17 mouse cellular contexts compared by ENCODE assay signal in the genomic region with DNA sequence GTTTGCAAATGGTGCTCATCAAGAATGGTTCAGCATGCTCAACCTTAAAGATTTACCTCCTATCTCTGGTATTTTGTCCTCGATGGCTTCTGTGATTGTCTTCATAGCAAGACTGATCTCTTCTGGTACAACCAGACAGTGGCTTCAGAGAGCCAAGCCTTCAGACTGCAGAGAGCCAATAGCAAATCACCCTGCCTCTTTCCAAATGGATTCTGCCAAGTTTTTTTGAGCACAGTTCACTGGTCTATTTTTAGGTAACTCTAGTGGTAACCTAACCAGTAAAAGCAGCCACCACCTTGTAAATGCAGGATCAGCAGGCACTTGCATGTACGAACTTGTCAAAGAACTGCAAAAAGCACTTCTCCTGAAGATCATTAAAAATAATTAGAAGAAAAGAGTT. TPM values are rescaled to one million over a fixed set of nuclear protein-coding genes. Genes with fewer than 3 reads are reported as not detected.
DNase-seq lines count a peak whose midpoint lies in the region; ATAC-seq and TF ChIP-seq lines count a peak whose summit lies in the region.
"Had no signal": no experiment of that assay in that cellular context is flagged by ENCODE, and none has a peak within 500 bp of the region (broad histone marks: within the 10 kb centered on the region; RNA-seq: fewer than 3 reads in every experiment).

No protein-coding gene starts in this region.

- no peak overlapping the region for H3K27ac ChIP-seq in heart, embryonic 10.5 days
- no peak overlapping the region for H3K27ac ChIP-seq in limb, embryonic 14.5 days (replicated peaks; ENCODE audit: low read depth, low read length)
- no peak overlapping the region for H3K27ac ChIP-seq in limb, embryonic 10.5 days
- H3K27ac ChIP-seq: embryonic facial prominence, embryonic 13.5 days; kidney, embryonic 15.5 days; limb, embryonic 13.5 days had no signal

- H3K9ac ChIP-seq in limb, embryonic 14.5 days (ENCODE audit: low read depth, low read length, severe bottlenecking) = no peak overlapping the region
- H3K9ac ChIP-seq: embryonic facial prominence, embryonic 13.5 days; forebrain, postnatal 0 days; kidney, embryonic 15.5 days; limb, embryonic 13.5 days had no signal

- H3K27me3 ChIP-seq in heart, embryonic 10.5 days (ENCODE audit: insufficient read depth, poor library complexity, severe bottlenecking) = no peaks in the 10 kb centered on the region
- H3K27me3 ChIP-seq in limb, embryonic 14.5 days (ENCODE audit: control insufficient read depth, insufficient read depth, low read length) = no peaks in the 10 kb centered on the region
- H3K27me3 ChIP-seq in limb, embryonic 10.5 days (ENCODE audit: low read depth, poor library complexity, severe bottlenecking) = no peaks in the 10 kb centered on the region
- H3K27me3 ChIP-seq: embryonic facial prominence, embryonic 13.5 days; kidney, embryonic 15.5 days; limb, embryonic 13.5 days had no signal

- 0 out of 2 replicates have a peak, but pooled peaks cover 6% of the 10 kb centered on the region for H3K36me3 ChIP-seq in heart, embryonic 10.5 days
- no peaks in the 10 kb centered on the region for H3K36me3 ChIP-seq in limb, embryonic 14.5 days (ENCODE audit: control insufficient read depth, insufficient read depth, low read length)
- H3K36me3 ChIP-seq in limb, embryonic 10.5 days = no peaks in the 10 kb centered on the region
- H3K36me3 ChIP-seq: kidney, embryonic 15.5 days had no signal

- ATAC-seq in limb, embryonic 14.5 days (ENCODE audit: low FRiP score, low read depth) = no peak
- ATAC-seq in activated CD4-positive, CD25-positive, alpha-beta regulatory T cell, adult 4 months = no peak
- ATAC-seq: forebrain, postnatal 0 days; midbrain, embryonic 16.5 days had no signal

- TF ChIP-seq POLR2A in limb, embryonic 14.5 days (IDR thresholded peaks at IDR 0.05; ENCODE audit: borderline replicate concordance, extremely low read depth, insufficient read depth, insufficient read length) = no peak

- no peak overlapping the region for H3K4me3 ChIP-seq in heart, embryonic 10.5 days
- no peak overlapping the region for H3K4me3 ChIP-seq in limb, embryonic 14.5 days (replicated peaks; ENCODE audit: low read length)
- H3K4me3 ChIP-seq in limb, embryonic 10.5 days = no peak overlapping the region
- H3K4me3 ChIP-seq: embryonic facial prominence, embryonic 13.5 days; kidney, embryonic 15.5 days; limb, embryonic 13.5 days had no signal

- peaks cover 12% of the 10 kb centered on the region; the same call in 1 of the 2 replicates for H3K4me1 ChIP-seq in heart, embryonic 10.5 days
- H3K4me1 ChIP-seq in limb, embryonic 14.5 days (ENCODE audit: control insufficient read depth, insufficient read depth, low read length) = peaks cover 32% of the 10 kb centered on the region
- H3K4me1 ChIP-seq in limb, embryonic 10.5 days = peaks cover 16% of the 10 kb centered on the region

- H3K9me3 ChIP-seq in heart, embryonic 10.5 days = no peaks in the 10 kb centered on the region
- H3K9me3 ChIP-seq in limb, embryonic 14.5 days (ENCODE audit: control insufficient read depth, low read length) = 0 out of 2 replicates have a peak, but pooled peaks cover 3% of the 10 kb centered on the region
- H3K9me3 ChIP-seq in limb, embryonic 10.5 days (replicated peaks) = no peaks in the 10 kb centered on the region
- H3K9me3 ChIP-seq: kidney, embryonic 15.5 days; limb, embryonic 13.5 days had no signal

- no peak overlapping the region for H3K4me2 ChIP-seq in limb, embryonic 14.5 days (replicated peaks; ENCODE audit: low read depth, low read length, severe bottlenecking)
- H3K4me2 ChIP-seq: embryonic facial prominence, embryonic 13.5 days; kidney, embryonic 15.5 days; limb, embryonic 13.5 days had no signal

- WGBS in heart, embryonic 10.5 days = 59% methylated on average over 2 of the region's 2 CpGs
- WGBS in limb, embryonic 14.5 days = 52% methylated on average over 2 of the region's 2 CpGs
- WGBS in limb, embryonic 10.5 days = 90% methylated on average over 2 of the region's 2 CpGs

- DNase-seq in adrenal gland, postnatal 10 days = peak; percentile 6
- no peak for DNase-seq in adrenal gland, postnatal 36 days
- peak; percentile 60 to 73 for DNase-seq in heart, adult 18-20 months
- DNase-seq in heart, embryonic 10.5 days (ENCODE audit: low spot score) = no peak
- peak; percentile 31 for DNase-seq in limb, embryonic 14.5 days (ENCODE audit: low spot score)
- no peak for DNase-seq in limb, embryonic 10.5 days (ENCODE audit: low spot score)
- no peak for DNase-seq in MN1 (ENCODE audit: low spot score)
- DNase-seq: adrenal gland, adult 8-10 months; cerebellum, adult 8-10 months; forebrain, postnatal 0 days; lung, postnatal 14 days; thymus, postnatal 4 days had no signal

RNA-seq across cellular contexts. Expression of gene Pdzd2, which starts 25.4 kb away (rescaled TPM):
- 10 to 100 TPM; 26.2 to 44.2 TPM for total RNA-seq in adrenal gland, postnatal 10 days (2021)
- 10 to 100 TPM; 11.1 to 15.9 TPM for total RNA-seq in adrenal gland, postnatal 36 days (2021)
- total RNA-seq in heart, adult 18-20 months (2021) = 10 to 100 TPM; 68.0 to 82.0 TPM
- 7.3 and 10.7 TPM in 2 replicates for polyA plus RNA-seq in heart, embryonic 10.5 days (2016; fragmentation: Nextera tagmentation; extraction: Ambion mirVana)
- polyA plus RNA-seq in limb, embryonic 14.5 days (2012; rRNA removed) = 14.6 and 15.9 TPM in 2 replicates
- 26.4 and 28.6 TPM in 2 replicates for polyA plus RNA-seq in limb, embryonic 14.5 days (2014; fragmentation: Nextera tagmentation; extraction: Ambion mirVana)
- polyA plus RNA-seq in limb, embryonic 10.5 days (2016; fragmentation: Nextera tagmentation; extraction: Ambion mirVana) = 5.7 and 16.0 TPM in 2 replicates
- polyA plus RNA-seq in activated CD4-positive, CD25-positive, alpha-beta regulatory T cell, adult 4 months (2017; shearing (Covaris generic)) = under 1 TPM; 0.17 to 0.26 TPM

Comparison
In these comparisons a context has a peak if more than half of its experiments do, and no peak if none do; other contexts are left out.
1. DNase-seq: peak in adrenal gland, postnatal 10 days (single experiment), heart, adult 18-20 months (2 of 2) and limb, embryonic 14.5 days (single experiment); none in adrenal gland, postnatal 36 days (0 of 2), heart, embryonic 10.5 days (single experiment), limb, embryonic 10.5 days (single experiment) and MN1 (single experiment).